Mouse (Mus musculus): ENCODE data around the gene Gabra5. TPM values are rescaled to one million over a fixed set of nuclear protein-coding genes. Genes with fewer than 3 reads are reported as not detected.

Gabra5 gene
- total RNA-seq, 2 experiments from 2014 or later, result 46.1 to 47.4 TPM

DNA sequence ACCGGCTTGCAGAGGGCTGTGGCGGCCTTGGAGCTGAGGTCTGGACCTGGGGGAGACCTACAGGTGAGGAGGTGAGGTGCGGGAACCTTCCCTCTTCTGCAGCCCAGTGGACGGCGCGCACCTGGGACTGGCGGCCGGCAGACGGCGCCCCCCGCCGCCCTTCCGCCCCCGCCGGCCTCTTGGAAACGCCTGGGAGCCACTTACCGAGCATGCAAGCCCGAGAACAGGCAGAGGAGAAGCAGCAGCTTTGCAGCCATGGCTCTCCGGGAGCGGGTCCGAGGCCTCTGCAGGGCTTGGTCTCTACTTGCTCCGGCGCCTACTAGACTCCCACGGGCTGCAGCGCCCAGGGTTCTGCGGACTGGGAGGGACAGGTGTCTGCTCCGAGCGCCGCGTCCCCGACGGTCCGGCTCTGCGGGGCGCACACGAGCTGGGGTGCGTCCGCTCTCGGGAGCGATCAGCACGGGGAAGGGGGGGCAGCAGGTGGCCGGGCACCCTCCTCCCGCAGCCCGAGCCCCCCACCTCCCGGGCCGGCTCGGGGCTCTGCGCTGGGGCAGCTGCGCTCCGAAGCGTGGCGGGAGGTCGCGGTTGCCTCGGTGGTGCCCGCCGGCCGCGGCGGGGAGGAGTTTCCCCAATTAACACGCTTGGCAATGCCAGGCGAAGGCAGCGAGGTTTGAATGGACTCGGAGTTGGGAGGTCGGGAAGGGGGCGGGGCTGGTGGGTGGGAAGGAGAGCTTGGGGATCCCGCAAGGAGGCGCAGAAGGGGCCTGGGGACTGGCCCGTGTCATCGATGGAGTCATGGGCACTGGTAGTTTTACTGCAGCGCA is 123.1 kb downstream of the Gabra5 start, which contains the start of gene Gabrg3:
Gabrg3 (minus strand) TSS at position 672 of the 824 bp plus-strand sequence.
- peak; percentile 5 for TF ChIP-seq CTCF (IDR thresholded peaks at IDR 0.05)
- DNase-seq (ENCODE audit: extremely low spot score in 1 of 2, low spot score in 2 of 2), result peak; percentile 44 to 49
- peak within 1 kb of the TSS; percentile 62 for H3K4me3 ChIP-seq
- intact Hi-C loops (cut with DNase I), result loop anchor here (5.0 to 10.0 kb wide), 3 partner anchors 86 to 1092 kb away; no protein-coding TSS in a partner anchor
- peak within 1 kb of the TSS; percentile 83 for H3K27ac ChIP-seq

GRCm38 (mm10) chr7:57384112-57384511 is 125.7 kb downstream of the Gabra5 start:
- DNase-seq (ENCODE audit: extremely low spot score in 1 of 2, low spot score in 2 of 2), result peak; percentile 20 to 34
- intact Hi-C loops (cut with DNase I), result loop anchor here (2.0 to 10.0 kb wide), 2 partner anchors 443 to 1089 kb away; no protein-coding TSS in a partner anchor
- TF ChIP-seq CTCF (IDR thresholded peaks at IDR 0.05), result peak; percentile 83
- Histone ChIP-seq H3K4me3 (peak overlapping the region; percentile 24), H3K27ac (peak overlapping the region; percentile 88)

- intact Hi-C loops (cut with DNase I), result no loop called here
- H3K27ac ChIP-seq, result no peak overlapping the region
- H3K4me3 ChIP-seq, result no peak overlapping the region
- no peak for TF ChIP-seq CTCF (IDR thresholded peaks at IDR 0.05)
- DNase-seq (ENCODE audit: extremely low spot score in 1 of 2, low spot score in 2 of 2), result no peak
Observed at GRCm38 (mm10) chr7:57366013-57366390, 143.9 kb downstream of the Gabra5 start.

- Histone ChIP-seq H3K4me3 (no peak overlapping the region), H3K27ac (no peak overlapping the region)
- intact Hi-C loops (cut with DNase I), result no loop called here
- DNase-seq (ENCODE audit: extremely low spot score in 1 of 2, low spot score in 2 of 2), result no peak
- TF ChIP-seq CTCF (IDR thresholded peaks at IDR 0.05), result no peak
Observed at GRCm38 (mm10) chr7:57365134-57366012, 144.5 kb downstream of the Gabra5 start.

GRCm38 (mm10) chr7:57363812-57364211 is 146.0 kb downstream of the Gabra5 start:
- DNase-seq (ENCODE audit: extremely low spot score in 1 of 2, low spot score in 2 of 2), result peak in 1 of 2 experiments; percentile 13
- intact Hi-C loops (cut with DNase I), result no loop called here
- no peak for TF ChIP-seq CTCF (IDR thresholded peaks at IDR 0.05)

DNA sequence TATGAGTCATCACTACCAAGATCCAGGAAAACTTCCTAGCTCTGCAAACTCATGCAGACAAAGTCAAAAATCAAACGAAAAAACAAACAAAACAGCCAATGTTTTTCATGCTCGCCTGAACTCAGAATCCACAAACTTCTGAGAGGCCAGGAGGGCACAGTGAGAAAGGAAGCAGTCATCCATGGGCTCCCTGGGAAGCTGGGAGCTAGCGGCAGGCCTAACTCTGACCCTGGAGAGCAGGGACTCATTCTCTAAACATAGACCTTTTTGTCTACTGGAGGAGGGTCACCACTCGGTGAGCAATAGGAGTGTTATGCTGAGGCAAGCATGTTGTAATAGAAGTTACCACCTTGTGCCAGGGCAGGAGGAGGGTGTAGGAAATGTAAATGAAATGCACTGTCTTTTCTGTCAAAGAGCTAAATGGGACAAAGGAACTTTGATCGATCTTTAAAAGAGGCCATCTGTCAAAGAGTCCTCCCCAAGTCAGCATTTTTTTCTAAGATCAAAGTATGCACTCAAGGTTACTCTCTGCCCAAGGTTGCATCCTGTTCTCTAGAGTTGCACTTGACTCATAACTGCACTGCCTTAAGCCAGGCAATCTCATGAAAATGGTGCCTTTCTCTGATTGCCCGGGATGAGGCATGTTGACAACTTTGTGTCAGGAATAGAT is 151.9 kb downstream of the Gabra5 start:
- intact Hi-C loops (cut with DNase I), result no loop called here
- DNase-seq (ENCODE audit: extremely low spot score in 1 of 2, low spot score in 2 of 2), result no peak
- TF ChIP-seq CTCF (IDR thresholded peaks at IDR 0.05), result no peak
- no peak overlapping the region for H3K4me3 ChIP-seq
- H3K27ac ChIP-seq, result no peak overlapping the region

More at GRCm38 (mm10) chr7:57363812-57364211, 146.0 kb downstream of the Gabra5 start:
- Histone ChIP-seq H3K27ac (no peak overlapping the region), H3K4me3 (no peak overlapping the region)

Other genes starting within 250 kb of the Gabra5 start
- gene Gabrg3, start 122.9 kb downstream of the Gabra5 start, total RNA-seq (2021), result 10 to 100 TPM; 19.8 to 23.3 TPM
- gene Gabrb3, start 90.4 kb downstream of the Gabra5 start, total RNA-seq (2021), result 100 to 1,000 TPM; 219 to 226 TPM

Data from left cerebral cortex, adult 2 months (tissue).